Mouse (Mus musculus) T-helper 2 cell (primary cell): ENCODE results near the gene Smarcb1.

Experiments
- in situ Hi-C: fragments of 300-600 bp; cut with MboI, MseI; formaldehyde crosslinking; loops from one replicate; pipeline ENCODE4 v1.15.1; 2025; ENCODE audit warnings: high pct_unique_total_duplicates

Gene Smarcb1

GRCm38 (mm10) chr10:75921026-75921725, at the start of gene Smarcb1:
Gene Smarcb1, minus strand, starts transcription at chr10:75921617.
- in situ Hi-C loops: no loop called here

- in situ Hi-C loops: loop anchor here (5.0 kb wide), 1 partner anchor 67 kb away; no protein-coding TSS in a partner anchor
Measured at GRCm38 (mm10) chr10:75954381-75954811, 33.0 kb upstream of the Smarcb1 start, which contains the start of gene Gm5134. Gene Gm5134, plus strand, starts transcription at chr10:75954514.

- in situ Hi-C loops: loop anchor here (5.0 kb wide), 1 partner anchor 64 kb away; no protein-coding TSS in a partner anchor
Measured at GRCm38 (mm10) chr10:75951424-75952050, 30.1 kb upstream of the Smarcb1 start.

- in situ Hi-C loops: loop anchor here (5.0 kb wide), 1 partner anchor 64 kb away; no protein-coding TSS in a partner anchor
Measured at GRCm38 (mm10) chr10:75950791-75951210, 29.4 kb upstream of the Smarcb1 start.

GRCm38 (mm10) chr10:75949053-75950045, 27.9 kb upstream of the Smarcb1 start:
- in situ Hi-C loops: loop anchor here (5.0 kb wide), 3 partner anchors 62 to 362 kb away; partner anchors contain the start of gene Ggt5

GRCm38 (mm10) chr10:75948079-75948478, 26.7 kb upstream of the Smarcb1 start:
- in situ Hi-C loops: loop anchor here (5.0 kb wide), 2 partner anchors 201 to 361 kb away; partner anchors contain the start of gene Ggt5

- in situ Hi-C loops: loop anchor here (5.0 kb wide), 2 partner anchors 199 to 359 kb away; partner anchors contain the start of gene Ggt5
Measured at GRCm38 (mm10) chr10:75945896-75946295, 24.5 kb upstream of the Smarcb1 start.

GRCm38 (mm10) chr10:75945213-75945612, 23.8 kb upstream of the Smarcb1 start:
- in situ Hi-C loops: loop anchor here (5.0 kb wide), 2 partner anchors 198 to 358 kb away; partner anchors contain the start of gene Ggt5

GRCm38 (mm10) chr10:75944066-75944772, 22.8 kb upstream of the Smarcb1 start:
- in situ Hi-C loops: no loop called here

GRCm38 (mm10) chr10:75942736-75943477, 21.5 kb upstream of the Smarcb1 start, which contains the start of gene Vpreb3:
Gene Vpreb3, plus strand, starts transcription at chr10:75943057.
- in situ Hi-C loops: no loop called here

- in situ Hi-C loops: no loop called here
Measured at GRCm38 (mm10) chr10:75941042-75941824, 19.8 kb upstream of the Smarcb1 start.

GRCm38 (mm10) chr10:75940520-75940919, 19.1 kb upstream of the Smarcb1 start, which contains the start of gene Gm867:
Gene Gm867, minus strand, starts transcription at chr10:75940672.
- in situ Hi-C loops: no loop called here

- in situ Hi-C loops: loop anchor here (5.0 kb wide), 1 partner anchor 732 kb away; no protein-coding TSS in a partner anchor
Measured at GRCm38 (mm10) chr10:75939481-75940234, 18.2 kb upstream of the Smarcb1 start.

- in situ Hi-C loops: loop anchor here (5.0 kb wide), 1 partner anchor 731 kb away; no protein-coding TSS in a partner anchor
Measured at GRCm38 (mm10) chr10:75937851-75938643, 16.6 kb upstream of the Smarcb1 start.

GRCm38 (mm10) chr10:75936909-75937667, 15.7 kb upstream of the Smarcb1 start:
- in situ Hi-C loops: loop anchor here (5.0 kb wide), 1 partner anchor 730 kb away; no protein-coding TSS in a partner anchor
